Mouse (Mus musculus): Measurements from ENCODE around the gene Gm5128.
"Not testable (repeated sequence)": the region's sequence is repeated elsewhere in the genome, so short reads cannot be mapped to it uniquely, and the experiment has no call there.

GRCm38 (mm10) chrX:135421824-135422223 is 48.7 kb downstream of the Gm5128 start:
- not testable (repeated sequence) for TF ChIP-seq POLR2A (IDR thresholded peaks at IDR 0.05; ENCODE audit: borderline replicate concordance, extremely low read depth, low read depth, low read length); CTCF (IDR thresholded peaks at IDR 0.05; ENCODE audit: insufficient read depth, low read length)
